Mouse (Mus musculus): Measurements from ENCODE around the gene Hemk1.

- TF ChIP-seq POLR2A (IDR thresholded peaks at IDR 0.05; ENCODE audit: insufficient read length, low read depth) (no peak), MYOD1 (IDR thresholded peaks at IDR 0.05; ENCODE audit: control insufficient read depth in 1 of 3, insufficient read length in 2 of 3, low read depth in 2 of 3) (no peak), USF1 (IDR thresholded peaks at IDR 0.05; ENCODE audit: low read depth) (no peak), MAX (IDR thresholded peaks at IDR 0.05; ENCODE audit: low read depth) (no peak), E2F4 (IDR thresholded peaks at IDR 0.05; ENCODE audit: insufficient read depth) (no peak), TCF12 (IDR thresholded peaks at IDR 0.05; ENCODE audit: insufficient read depth, poor library complexity, severe bottlenecking) (no peak), MYOG (IDR thresholded peaks at IDR 0.05; ENCODE audit: control insufficient read depth in 1 of 3, insufficient read depth in 1 of 3, insufficient read length in 2 of 3, low read depth in 2 of 3) (no peak), CEBPB (IDR thresholded peaks at IDR 0.05; ENCODE audit: insufficient read depth, poor library complexity, severe bottlenecking) (no peak)
Measured at GRCm38 (mm10) chr9:107313926-107314325, 24.2 kb downstream of the Hemk1 start.
